Comparison of ENCODE assay signal across 9 mouse cellular contexts in the genomic region with DNA sequence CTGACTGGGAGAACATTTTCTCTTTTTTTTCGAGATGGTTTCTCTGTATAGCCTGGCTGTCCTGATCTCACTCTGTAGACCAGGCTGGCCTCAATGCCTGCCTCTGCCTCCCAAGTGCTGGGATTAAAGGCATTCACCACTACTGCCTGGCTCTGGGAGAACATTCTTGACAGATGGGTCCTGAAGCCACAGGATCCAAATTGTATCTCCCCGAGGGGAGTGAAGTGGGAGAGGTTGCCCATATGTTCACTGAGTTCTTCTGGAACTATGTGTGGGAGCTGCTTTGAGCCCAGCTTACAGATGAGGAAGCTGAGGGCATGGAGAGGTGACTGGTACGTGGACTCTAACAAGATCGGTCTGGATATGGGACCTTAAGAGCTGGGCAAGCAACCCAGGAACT. TPM values are rescaled to one million over a fixed set of nuclear protein-coding genes. Genes with fewer than 3 reads are reported as not detected.
DNase-seq lines count a peak whose midpoint lies in the region; ATAC-seq and TF ChIP-seq lines count a peak whose summit lies in the region.
"Had no signal": no experiment of that assay in that cellular context is flagged by ENCODE, and none has a peak within 500 bp of the region (broad histone marks: within the 10 kb centered on the region; RNA-seq: fewer than 3 reads in every experiment).

No protein-coding gene starts in this region.

- no peak overlapping the region for H3K9ac ChIP-seq in kidney, embryonic 15.5 days
- peak overlapping the region; percentile 90 for H3K9ac ChIP-seq in hindbrain, embryonic 16.5 days (ENCODE audit: low read depth, low read length)

- H3K4me1 ChIP-seq in kidney, embryonic 15.5 days, result peaks cover 16% of the 10 kb centered on the region
- no peaks in the 10 kb centered on the region for H3K4me1 ChIP-seq in embryonic fibroblast, embryonic 13.5 days (ENCODE audit: control insufficient read depth, insufficient read depth, low read length)
- peaks cover 22% of the 10 kb centered on the region for H3K4me1 ChIP-seq in hindbrain, embryonic 16.5 days (ENCODE audit: control insufficient read depth, insufficient read depth, low read depth, low read length)
- peaks cover 23% of the 10 kb centered on the region for H3K4me1 ChIP-seq in olfactory bulb, adult 2 months (ENCODE audit: control insufficient read depth, insufficient read depth, low read length)

- H3K9me3 ChIP-seq in kidney, embryonic 15.5 days (replicated peaks), result no peaks in the 10 kb centered on the region
- no peaks in the 10 kb centered on the region for H3K9me3 ChIP-seq in hindbrain, embryonic 16.5 days (ENCODE audit: control insufficient read depth, low read length)
- H3K9me3 ChIP-seq: G1E had no signal

- no peak for TF ChIP-seq POLR2A in embryonic fibroblast, embryonic 13.5 days (IDR thresholded peaks at IDR 0.05; ENCODE audit: low read depth, low read length)
- TF ChIP-seq POLR2A in olfactory bulb, adult 2 months (IDR thresholded peaks at IDR 0.05; ENCODE audit: insufficient read depth, low read depth, low read length), result no peak

- H3K27ac ChIP-seq in kidney, embryonic 15.5 days, result no peak overlapping the region
- H3K27ac ChIP-seq in embryonic fibroblast, embryonic 13.5 days (ENCODE audit: insufficient read depth, low read length), result no peak overlapping the region
- no peak overlapping the region for H3K27ac ChIP-seq in hindbrain, embryonic 16.5 days (ENCODE audit: low read depth, low read length)
- H3K27ac ChIP-seq in olfactory bulb, adult 2 months (ENCODE audit: insufficient read depth, low read depth, low read length), result no peak overlapping the region

- TF ChIP-seq CTCF in embryonic fibroblast, embryonic 13.5 days (IDR thresholded peaks at IDR 0.05; ENCODE audit: borderline replicate concordance, insufficient read depth, low read length), result no peak
- TF ChIP-seq CTCF in olfactory bulb, adult 2 months (IDR thresholded peaks at IDR 0.05; ENCODE audit: insufficient read depth, low read depth, low read length), result no peak

- H3K27me3 ChIP-seq in kidney, embryonic 15.5 days, result peaks cover 54% of the 10 kb centered on the region
- peaks cover 12% of the 10 kb centered on the region for H3K27me3 ChIP-seq in hindbrain, embryonic 16.5 days (replicated peaks; ENCODE audit: control insufficient read depth, insufficient read depth, low read length)

- H3K36me3 ChIP-seq in kidney, embryonic 15.5 days, result peaks cover 4% of the 10 kb centered on the region; the same call in 1 of the 2 replicates
- H3K36me3 ChIP-seq in hindbrain, embryonic 16.5 days (ENCODE audit: control insufficient read depth, insufficient read depth, low read length), result peaks cover 7% of the 10 kb centered on the region
- H3K36me3 ChIP-seq: G1E had no signal

- WGBS in kidney, embryonic 15.5 days, result 77% methylated on average over 4 of the region's 4 CpGs
- WGBS in hindbrain, embryonic 16.5 days, result 92% methylated on average over 4 of the region's 4 CpGs
- 65% methylated on average over 4 of the region's 4 CpGs for WGBS in olfactory bulb, adult 2 months

- H3K4me2 ChIP-seq in kidney, embryonic 15.5 days, result peak overlapping the region; percentile 94
- H3K4me2 ChIP-seq in hindbrain, embryonic 16.5 days (ENCODE audit: low read length), result peak overlapping the region; percentile 76

- DNase-seq in kidney, postnatal 25 days, result no peak
- no peak for DNase-seq in ovary, postnatal 10 days (ENCODE audit: low spot score)
- DNase-seq: thymus, adult 2 months had no signal

- ATAC-seq in kidney, embryonic 15.5 days (replicated peaks; ENCODE audit: low FRiP score), result no peak
- ATAC-seq in hindbrain, embryonic 16.5 days, result no peak
- ATAC-seq in CD4-positive, CD25-positive, alpha-beta regulatory T cell, adult 4 months, result no peak

- peak overlapping the region; percentile 76; the same call in 1 of the 2 replicates for H3K4me3 ChIP-seq in kidney, embryonic 15.5 days (replicated peaks)
- peak overlapping the region; percentile 82; the same call in 1 of the 2 replicates for H3K4me3 ChIP-seq in embryonic fibroblast, embryonic 13.5 days (ENCODE audit: insufficient read depth, low read length)
- peak overlapping the region; percentile 71 for H3K4me3 ChIP-seq in hindbrain, embryonic 16.5 days (ENCODE audit: low read length)
- H3K4me3 ChIP-seq in olfactory bulb, adult 2 months (ENCODE audit: insufficient read depth, low read depth, low read length), result peak overlapping the region; percentile 80

RNA-seq across cellular contexts. Expression of a gene that starts 4.8 kb away (rescaled TPM):
- polyA plus RNA-seq in kidney, embryonic 15.5 days (2015; fragmentation: Nextera tagmentation; extraction: Ambion mirVana), result 41.3 and 52.5 TPM in 2 replicates
- 86.0 and 107 TPM in 2 replicates for polyA plus RNA-seq in embryonic fibroblast, embryonic 13.5 days (2011; ENCODE audit: insufficient read length, low read depth, missing spikeins)
- 481 and 505 TPM in 2 replicates for polyA plus RNA-seq in hindbrain, embryonic 16.5 days (2015; fragmentation: Nextera tagmentation; extraction: Ambion mirVana)
- not detected in 2 replicates for polyA plus RNA-seq in olfactory bulb, adult 2 months (2012; ENCODE audit: insufficient read depth, insufficient read length, low replicate concordance, missing spikeins)
- 1 to 10 TPM; 1.4 to 2.3 TPM for polyA plus RNA-seq in CD4-positive, CD25-positive, alpha-beta regulatory T cell, adult 4 months (2017; shearing (Covaris generic))
- polyA plus RNA-seq: G1E had no signal

RNA-seq across cellular contexts. Expression of a gene that starts 8.3 kb away (rescaled TPM):
- 4.5 and 4.6 TPM in 2 replicates for polyA plus RNA-seq in kidney, embryonic 15.5 days (2015; fragmentation: Nextera tagmentation; extraction: Ambion mirVana)
- 0.33 and 2.2 TPM in 2 replicates for polyA plus RNA-seq in embryonic fibroblast, embryonic 13.5 days (2011; ENCODE audit: insufficient read length, low read depth, missing spikeins)
- 6.7 and 7.4 TPM in 2 replicates for polyA plus RNA-seq in hindbrain, embryonic 16.5 days (2015; fragmentation: Nextera tagmentation; extraction: Ambion mirVana)
- polyA plus RNA-seq in olfactory bulb, adult 2 months (2012; ENCODE audit: insufficient read depth, insufficient read length, low replicate concordance, missing spikeins), result not detected in 2 replicates
- polyA plus RNA-seq in CD4-positive, CD25-positive, alpha-beta regulatory T cell, adult 4 months (2017; shearing (Covaris generic)), result not detected

RNA-seq across cellular contexts. Expression of a gene that starts 19.1 kb away (rescaled TPM):
- 0.08 and 0.18 TPM in 2 replicates for polyA plus RNA-seq in kidney, embryonic 15.5 days (2015; fragmentation: Nextera tagmentation; extraction: Ambion mirVana)
- not detected in 2 replicates for polyA plus RNA-seq in embryonic fibroblast, embryonic 13.5 days (2011; ENCODE audit: insufficient read length, low read depth, missing spikeins)
- polyA plus RNA-seq in hindbrain, embryonic 16.5 days (2015; fragmentation: Nextera tagmentation; extraction: Ambion mirVana), result 0.19 and 0.23 TPM in 2 replicates
- not detected in 2 replicates for polyA plus RNA-seq in olfactory bulb, adult 2 months (2012; ENCODE audit: insufficient read depth, insufficient read length, low replicate concordance, missing spikeins)
- polyA plus RNA-seq in CD4-positive, CD25-positive, alpha-beta regulatory T cell, adult 4 months (2017; shearing (Covaris generic)), result 10 to 100 TPM in 1 of 2 experiments, 1 to 10 TPM in 1; 4.0 to 11.7 TPM
- polyA plus RNA-seq: G1E had no signal

RNA-seq across cellular contexts. Expression of a gene that starts 24.5 kb away (rescaled TPM):
- polyA plus RNA-seq in kidney, embryonic 15.5 days (2015; fragmentation: Nextera tagmentation; extraction: Ambion mirVana), result 11.0 and 11.1 TPM in 2 replicates
- polyA plus RNA-seq in embryonic fibroblast, embryonic 13.5 days (2011; ENCODE audit: insufficient read length, low read depth, missing spikeins), result 7.8 and 12.1 TPM in 2 replicates
- polyA plus RNA-seq in hindbrain, embryonic 16.5 days (2015; fragmentation: Nextera tagmentation; extraction: Ambion mirVana), result 13.5 and 15.5 TPM in 2 replicates
- not detected in 2 replicates for polyA plus RNA-seq in olfactory bulb, adult 2 months (2012; ENCODE audit: insufficient read depth, insufficient read length, low replicate concordance, missing spikeins)
- polyA plus RNA-seq in CD4-positive, CD25-positive, alpha-beta regulatory T cell, adult 4 months (2017; shearing (Covaris generic)), result 10 to 100 TPM; 31.9 to 45.3 TPM

RNA-seq across cellular contexts. Expression of a gene that starts 31.9 kb away (rescaled TPM):
- 40.4 and 42.7 TPM in 2 replicates for polyA plus RNA-seq in kidney, embryonic 15.5 days (2015; fragmentation: Nextera tagmentation; extraction: Ambion mirVana)
- polyA plus RNA-seq in embryonic fibroblast, embryonic 13.5 days (2011; ENCODE audit: insufficient read length, low read depth, missing spikeins), result 3.3 and 5.2 TPM in 2 replicates
- 15.7 and 17.2 TPM in 2 replicates for polyA plus RNA-seq in hindbrain, embryonic 16.5 days (2015; fragmentation: Nextera tagmentation; extraction: Ambion mirVana)
- not detected in 2 replicates for polyA plus RNA-seq in olfactory bulb, adult 2 months (2012; ENCODE audit: insufficient read depth, insufficient read length, low replicate concordance, missing spikeins)
- polyA plus RNA-seq in CD4-positive, CD25-positive, alpha-beta regulatory T cell, adult 4 months (2017; shearing (Covaris generic)), result 1 to 10 TPM in 1 of 2 experiments, under 1 TPM in 1; 0.58 to 1.2 TPM

Comparison
In these comparisons a context has a peak if more than half of its experiments do, and no peak if none do; other contexts are left out.
1. RNA of a gene that starts 4.8 kb away (polyA plus RNA-seq): 481 to 505 TPM in hindbrain, embryonic 16.5 days, 86.0 to 107 TPM in embryonic fibroblast, embryonic 13.5 days, not detected in olfactory bulb, adult 2 months and 41.3 to 52.5 TPM in kidney, embryonic 15.5 days; 1.4 to 2.3 TPM in CD4-positive, CD25-positive, alpha-beta regulatory T cell, adult 4 months; every median in the first group is over 10 times any median in the second.
2. Peak in every context shown above with its lines, with median percentiles within 50 percentile points of each other: H3K4me3 ChIP-seq.